Mouse (Mus musculus): ENCODE data around the gene Slc52a3. TPM values are rescaled to one million over a fixed set of nuclear protein-coding genes. Genes with fewer than 3 reads are reported as not detected.

The Slc52a3 gene
- polyA plus RNA-seq, 1 experiment from 2014 or later, result 0.80 TPM

GRCm38 (mm10) chr2:151969396-151969795 is 26.9 kb upstream of the Slc52a3 start:
- WGBS (ENCODE audit: insufficient replicate concordance), result 88% methylated on average over 6 of the region's 6 CpGs
- Histone ChIP-seq H3K9ac (ENCODE audit: low read depth, low read length) (no peak overlapping the region), H3K27ac (ENCODE audit: low read depth, low read length) (no peak overlapping the region), H3K27me3 (ENCODE audit: control insufficient read depth, insufficient read depth, low read length) (peaks cover 42% of the 10 kb centered on the region), H3K36me3 (ENCODE audit: control insufficient read depth, insufficient read depth, low read length) (no peaks in the 10 kb centered on the region), H3K4me2 (no peak overlapping the region), H3K4me1 (ENCODE audit: control insufficient read depth, insufficient read depth, low read length) (peaks cover 30% of the 10 kb centered on the region), H3K9me3 (replicated peaks; ENCODE audit: control insufficient read depth, low read length) (no peaks in the 10 kb centered on the region), H3K4me3 (ENCODE audit: low read depth, low read length) (no peak overlapping the region)
- no peak for ATAC-seq (replicated peaks; ENCODE audit: insufficient number of reproducible peaks, low FRiP score, low TSS enrichment)

GRCm38 (mm10) chr2:151970191-151971172 is 25.8 kb upstream of the Slc52a3 start:
- Histone ChIP-seq H3K27me3 (ENCODE audit: control insufficient read depth, insufficient read depth, low read length) (peaks cover 47% of the 10 kb centered on the region), H3K4me3 (ENCODE audit: low read depth, low read length) (peak overlapping the region; percentile 33), H3K36me3 (ENCODE audit: control insufficient read depth, insufficient read depth, low read length) (no peaks in the 10 kb centered on the region), H3K9me3 (replicated peaks; ENCODE audit: control insufficient read depth, low read length) (no peaks in the 10 kb centered on the region), H3K4me1 (ENCODE audit: control insufficient read depth, insufficient read depth, low read length) (peaks cover 28% of the 10 kb centered on the region), H3K9ac (ENCODE audit: low read depth, low read length) (peak overlapping the region; percentile 50), H3K4me2 (peak overlapping the region; percentile 70), H3K27ac (ENCODE audit: low read depth, low read length) (peak overlapping the region; percentile 46; the same call in 1 of the 2 replicates)
- WGBS (ENCODE audit: insufficient replicate concordance), result 40% methylated on average over 51 of the region's 53 CpGs
- ATAC-seq (replicated peaks; ENCODE audit: insufficient number of reproducible peaks, low FRiP score, low TSS enrichment), result peak; percentile 82

- 82% methylated on average over 5 of the region's 5 CpGs for WGBS (ENCODE audit: insufficient replicate concordance)
- H3K27me3 ChIP-seq (ENCODE audit: control insufficient read depth, insufficient read depth, low read length), result peaks cover 47% of the 10 kb centered on the region
- no peak for ATAC-seq (replicated peaks; ENCODE audit: insufficient number of reproducible peaks, low FRiP score, low TSS enrichment)
- H3K36me3 ChIP-seq (ENCODE audit: control insufficient read depth, insufficient read depth, low read length), result no peaks in the 10 kb centered on the region
- H3K9me3 ChIP-seq (replicated peaks; ENCODE audit: control insufficient read depth, low read length), result no peaks in the 10 kb centered on the region
- H3K27ac ChIP-seq (ENCODE audit: low read depth, low read length), result no peak overlapping the region
- peaks cover 28% of the 10 kb centered on the region for H3K4me1 ChIP-seq (ENCODE audit: control insufficient read depth, insufficient read depth, low read length)
- no peak overlapping the region for H3K4me3 ChIP-seq (ENCODE audit: low read depth, low read length)
- no peak overlapping the region for H3K9ac ChIP-seq (ENCODE audit: low read depth, low read length)
- no peak overlapping the region for H3K4me2 ChIP-seq
Observed at GRCm38 (mm10) chr2:151971748-151972147, 24.6 kb upstream of the Slc52a3 start.

- no peak for ATAC-seq (replicated peaks; ENCODE audit: insufficient number of reproducible peaks, low FRiP score, low TSS enrichment)
Observed at GRCm38 (mm10) chr2:151972880-151973594, 23.3 kb upstream of the Slc52a3 start.

GRCm38 (mm10) chr2:151973595-151974562 is 22.4 kb upstream of the Slc52a3 start:
- ATAC-seq (replicated peaks; ENCODE audit: insufficient number of reproducible peaks, low FRiP score, low TSS enrichment), result no peak
- H3K9ac ChIP-seq (ENCODE audit: low read depth, low read length), result peak overlapping the region; percentile 31; the same call in 1 of the 2 replicates

More at GRCm38 (mm10) chr2:151972880-151973594, 23.3 kb upstream of the Slc52a3 start:
- H3K4me3 ChIP-seq (ENCODE audit: low read depth, low read length), result peak overlapping the region; percentile 26
- 15% methylated on average over 23 of the region's 23 CpGs for WGBS (ENCODE audit: insufficient replicate concordance)
- H3K36me3 ChIP-seq (ENCODE audit: control insufficient read depth, insufficient read depth, low read length), result no peaks in the 10 kb centered on the region
- peaks cover 45% of the 10 kb centered on the region for H3K27me3 ChIP-seq (ENCODE audit: control insufficient read depth, insufficient read depth, low read length)
- H3K9ac ChIP-seq (ENCODE audit: low read depth, low read length), result peak overlapping the region; percentile 31; the same call in 1 of the 2 replicates
- H3K4me1 ChIP-seq (ENCODE audit: control insufficient read depth, insufficient read depth, low read length), result peaks cover 28% of the 10 kb centered on the region
- H3K4me2 ChIP-seq, result peak overlapping the region; percentile 65
- no peaks in the 10 kb centered on the region for H3K9me3 ChIP-seq (replicated peaks; ENCODE audit: control insufficient read depth, low read length)
- H3K27ac ChIP-seq (ENCODE audit: low read depth, low read length), result no peak overlapping the region

GRCm38 (mm10) chr2:151975295-151975694 is 21.0 kb upstream of the Slc52a3 start:
- H3K9ac ChIP-seq (ENCODE audit: low read depth, low read length), result no peak overlapping the region
- peaks cover 31% of the 10 kb centered on the region for H3K4me1 ChIP-seq (ENCODE audit: control insufficient read depth, insufficient read depth, low read length)
- no peaks in the 10 kb centered on the region for H3K9me3 ChIP-seq (replicated peaks; ENCODE audit: control insufficient read depth, low read length)
- ATAC-seq (replicated peaks; ENCODE audit: insufficient number of reproducible peaks, low FRiP score, low TSS enrichment), result no peak
- H3K4me3 ChIP-seq (ENCODE audit: low read depth, low read length), result no peak overlapping the region
- 75% methylated on average over 5 of the region's 5 CpGs for WGBS (ENCODE audit: insufficient replicate concordance)
- peaks cover 31% of the 10 kb centered on the region for H3K27me3 ChIP-seq (ENCODE audit: control insufficient read depth, insufficient read depth, low read length)
- no peak overlapping the region for H3K27ac ChIP-seq (ENCODE audit: low read depth, low read length)
- no peaks in the 10 kb centered on the region for H3K36me3 ChIP-seq (ENCODE audit: control insufficient read depth, insufficient read depth, low read length)
- H3K4me2 ChIP-seq, result no peak overlapping the region

More at GRCm38 (mm10) chr2:151973595-151974562, 22.4 kb upstream of the Slc52a3 start:
- Histone ChIP-seq H3K27me3 (ENCODE audit: control insufficient read depth, insufficient read depth, low read length) (peaks cover 41% of the 10 kb centered on the region), H3K4me2 (peak overlapping the region; percentile 65), H3K27ac (ENCODE audit: low read depth, low read length) (no peak overlapping the region), H3K36me3 (ENCODE audit: control insufficient read depth, insufficient read depth, low read length) (no peaks in the 10 kb centered on the region), H3K4me3 (ENCODE audit: low read depth, low read length) (peak overlapping the region; percentile 26), H3K9me3 (replicated peaks; ENCODE audit: control insufficient read depth, low read length) (no peaks in the 10 kb centered on the region), H3K4me1 (ENCODE audit: control insufficient read depth, insufficient read depth, low read length) (peaks cover 31% of the 10 kb centered on the region)
- WGBS (ENCODE audit: insufficient replicate concordance), result 7% methylated on average over 36 of the region's 36 CpGs

DNA sequence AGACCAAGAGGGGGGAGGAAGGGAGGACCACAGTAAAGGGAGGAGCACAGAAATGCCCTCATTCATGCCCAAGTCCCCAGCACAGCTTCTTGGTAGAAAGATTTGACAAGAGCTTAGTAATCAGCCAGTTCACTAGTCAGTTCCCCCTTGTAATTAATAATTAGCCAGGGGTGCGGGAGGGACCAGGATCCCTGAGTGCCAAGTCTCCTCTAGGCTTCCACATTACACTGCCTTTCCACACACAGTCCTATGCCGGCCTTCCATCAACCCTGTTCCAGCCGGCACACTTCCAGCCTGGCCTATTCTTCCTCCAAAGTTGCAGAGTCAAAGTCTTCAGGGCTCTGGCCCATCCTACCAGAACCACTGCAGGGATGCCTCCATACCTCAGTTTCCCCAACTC is 20.2 kb upstream of the Slc52a3 start:
- Histone ChIP-seq H3K4me1 (ENCODE audit: control insufficient read depth, insufficient read depth, low read length) (peaks cover 25% of the 10 kb centered on the region), H3K9ac (ENCODE audit: low read depth, low read length) (no peak overlapping the region), H3K9me3 (replicated peaks; ENCODE audit: control insufficient read depth, low read length) (no peaks in the 10 kb centered on the region), H3K36me3 (ENCODE audit: control insufficient read depth, insufficient read depth, low read length) (no peaks in the 10 kb centered on the region), H3K27me3 (ENCODE audit: control insufficient read depth, insufficient read depth, low read length) (peaks cover 31% of the 10 kb centered on the region), H3K4me3 (ENCODE audit: low read depth, low read length) (no peak overlapping the region), H3K4me2 (no peak overlapping the region), H3K27ac (ENCODE audit: low read depth, low read length) (no peak overlapping the region)
- WGBS (ENCODE audit: insufficient replicate concordance), result 78% methylated on average over 3 of the region's 3 CpGs
- no peak for ATAC-seq (replicated peaks; ENCODE audit: insufficient number of reproducible peaks, low FRiP score, low TSS enrichment)

Data from heart, embryonic 11.5 days (tissue).